Mouse (Mus musculus): Measurements from ENCODE around the gene St5.

The St5 gene

DNA sequence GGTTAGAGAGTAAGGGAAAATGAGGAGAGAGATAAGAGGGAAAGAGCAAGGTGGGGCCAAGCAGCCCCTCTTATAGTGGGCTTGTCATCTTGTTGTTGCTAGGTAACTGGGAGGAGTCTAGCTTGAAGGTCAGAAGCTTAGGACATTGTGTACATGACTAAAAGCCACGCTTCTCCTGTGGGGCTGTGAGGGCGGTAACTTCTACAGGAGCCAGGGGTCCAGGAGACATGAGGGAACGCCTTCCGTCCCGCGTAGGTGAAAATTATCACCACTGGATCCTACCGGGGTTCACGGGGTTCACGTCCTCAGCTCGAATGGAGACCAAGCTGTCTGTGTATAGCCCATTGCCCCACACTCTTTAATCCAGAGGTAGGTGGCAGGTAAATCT lies 8.1 kb downstream of the St5 start:
- no peak for DNase-seq

DNA sequence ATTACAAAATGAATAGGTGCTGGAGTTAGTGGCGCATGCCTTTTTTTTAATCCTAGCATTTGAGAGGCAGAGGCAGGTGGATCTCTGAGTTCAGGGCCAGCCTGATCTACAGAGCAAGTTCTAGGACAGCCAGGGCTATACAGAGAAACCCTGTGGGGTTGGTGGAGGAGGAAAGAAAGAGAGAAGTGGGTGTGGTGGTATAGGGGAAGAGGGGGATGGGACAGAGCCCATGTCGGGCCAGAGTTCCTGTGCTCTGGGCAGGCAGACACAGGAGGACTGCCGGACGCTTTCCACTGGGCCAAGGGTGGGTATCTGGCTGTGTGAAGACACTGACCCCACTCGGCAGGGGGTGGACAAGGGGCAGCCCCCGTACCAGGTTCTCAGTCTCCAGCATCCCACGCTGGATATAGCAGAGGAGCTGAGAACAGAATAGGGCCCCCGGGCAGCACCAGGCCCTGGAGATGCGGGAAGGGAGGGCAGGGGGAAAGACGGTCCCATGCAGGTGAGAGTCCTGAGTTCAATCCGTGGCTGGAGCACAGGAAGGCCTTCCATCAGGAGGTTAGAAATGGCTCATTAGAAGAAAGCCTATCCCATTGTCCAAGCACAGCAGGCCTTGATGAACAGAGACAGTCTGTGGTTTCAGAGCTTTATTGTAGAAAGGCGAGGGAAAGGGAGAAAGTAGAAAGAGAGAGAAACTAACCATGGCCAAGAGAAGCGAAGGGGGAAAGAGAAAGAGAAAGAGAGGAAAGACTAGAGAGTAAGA lies 8.6 kb downstream of the St5 start:
- no peak for DNase-seq

DNA sequence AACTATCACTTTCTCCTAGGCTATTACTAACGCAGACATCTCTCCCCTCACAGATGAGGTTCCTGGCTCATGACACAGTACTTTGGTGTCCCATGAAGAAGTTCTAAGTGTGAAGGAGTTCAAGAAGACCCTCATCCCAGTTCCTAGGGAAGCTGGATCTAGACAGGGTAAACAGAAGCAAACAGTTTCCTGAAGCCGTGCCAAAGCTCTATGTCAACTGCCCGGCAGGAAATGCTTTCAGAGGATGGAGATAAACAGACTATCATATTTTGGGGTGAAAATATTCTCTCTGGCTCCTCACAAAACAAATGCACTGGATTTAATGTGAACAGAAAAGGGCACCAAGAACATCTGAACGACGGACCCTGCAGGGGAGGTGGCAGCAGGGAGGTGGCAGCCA lies 12.4 kb downstream of the St5 start:
- DNase-seq, result no peak

- DNase-seq, result no peak
Observed at GRCm38 (mm10) chr7:109690101-109690500, 13.3 kb downstream of the St5 start.

DNA sequence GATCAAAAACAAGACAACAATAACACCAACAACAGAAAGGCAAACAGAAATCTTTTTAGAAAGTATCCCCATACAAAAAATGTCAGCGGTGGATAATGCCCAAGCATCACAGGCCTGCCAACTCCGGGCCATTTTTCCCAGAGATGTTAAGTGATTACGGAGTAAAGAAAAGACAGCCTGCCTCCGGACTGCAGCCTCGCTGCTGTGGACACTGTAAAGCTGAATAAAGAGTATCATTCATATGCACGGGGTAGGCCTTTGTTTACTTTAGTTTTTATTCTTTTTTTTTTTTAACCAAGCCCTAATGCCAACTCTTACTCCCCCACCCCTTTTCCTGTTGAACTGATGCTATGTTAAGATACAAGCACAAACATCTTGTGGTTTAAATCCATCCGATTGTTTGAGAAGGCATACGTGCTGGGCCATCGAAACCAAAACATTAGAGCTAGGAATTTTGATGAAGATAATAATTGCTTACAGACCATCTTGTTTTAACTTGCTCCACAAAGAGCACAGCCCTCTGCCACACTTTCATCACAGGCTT lies 16.7 kb downstream of the St5 start:
- no peak for DNase-seq

DNA sequence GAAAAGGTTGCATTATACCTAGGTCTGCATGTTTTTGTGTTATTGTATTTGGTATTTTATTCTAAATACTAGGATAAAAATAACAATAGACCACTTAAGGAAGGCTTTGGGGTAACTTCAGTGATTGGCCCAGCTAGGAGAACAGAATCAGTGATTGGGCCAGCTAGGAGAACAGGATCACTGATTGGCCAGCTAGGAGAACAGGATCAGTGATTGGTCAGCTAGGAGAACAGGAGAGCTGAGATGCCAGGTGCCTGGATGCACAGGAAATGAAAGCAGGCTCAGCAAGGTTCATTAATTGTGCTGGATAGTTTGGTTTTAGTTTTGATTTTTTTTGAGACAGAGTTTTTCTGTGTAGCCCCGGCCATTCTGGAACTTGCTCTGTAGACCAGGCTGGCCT lies 22.5 kb downstream of the St5 start:
- no peak for DNase-seq

DNA sequence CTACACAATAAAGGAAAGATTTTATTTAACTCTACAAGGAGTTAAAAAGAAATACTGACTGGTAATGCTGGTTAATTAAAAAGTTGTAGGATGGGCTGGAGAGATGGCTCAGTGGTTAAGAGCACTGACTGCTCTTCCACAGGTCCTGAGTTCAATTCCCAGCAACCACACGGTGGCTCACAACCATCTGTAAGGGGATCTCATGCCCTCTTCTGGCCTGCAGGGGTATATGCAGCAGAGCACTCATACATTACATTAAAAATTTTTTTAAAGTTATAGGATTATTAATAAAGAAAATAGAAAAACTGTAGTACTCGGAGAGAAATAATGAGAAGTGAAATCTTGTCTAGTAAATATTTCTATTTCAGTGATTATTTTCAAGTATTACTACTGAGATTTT lies 23.1 kb downstream of the St5 start:
- DNase-seq, result no peak

- no peak for DNase-seq
Observed at GRCm38 (mm10) chr7:109674944-109675628, 28.3 kb downstream of the St5 start.

DNA sequence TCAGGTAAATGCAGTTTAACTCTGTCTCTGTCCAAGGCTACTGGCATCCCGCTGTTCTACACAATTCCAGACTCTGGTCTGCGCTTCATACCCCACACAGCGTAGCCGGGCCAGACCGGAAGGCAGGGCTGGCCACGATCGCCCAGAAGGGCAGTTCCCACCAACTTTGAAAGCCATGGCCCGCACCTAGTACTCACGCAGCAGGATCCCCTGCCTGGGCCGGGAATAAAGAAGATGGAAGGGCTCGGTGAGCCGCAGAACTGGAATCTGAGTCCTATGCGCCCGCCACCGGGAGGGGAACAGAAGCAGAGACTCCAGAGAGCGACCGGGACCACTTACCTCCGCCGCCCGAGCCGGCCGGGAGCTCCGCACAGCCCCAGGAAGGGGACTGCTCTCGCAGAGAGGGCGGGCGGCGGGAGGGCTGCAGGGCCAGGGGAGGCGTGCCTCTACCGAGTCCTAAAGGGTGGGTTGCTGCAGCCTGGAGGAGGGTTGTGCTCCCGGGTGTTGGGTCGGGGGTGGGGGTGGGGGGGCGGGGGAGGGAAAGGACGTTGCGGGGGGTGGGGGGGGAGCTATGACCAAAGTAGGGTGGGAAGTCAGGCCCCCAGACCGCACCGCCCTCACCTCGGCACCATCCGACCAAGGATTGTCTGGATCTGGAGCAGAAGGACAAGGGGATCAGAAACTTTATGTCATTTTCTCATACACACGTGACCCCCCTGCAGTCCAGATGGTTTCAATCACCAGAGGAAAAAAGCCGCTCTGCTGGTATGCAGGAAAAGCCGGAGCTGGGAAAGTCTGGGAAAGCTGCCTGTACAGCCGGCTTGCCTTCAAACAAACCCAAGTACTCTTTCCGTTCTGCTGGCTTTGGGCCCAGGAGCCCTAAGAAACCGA lies 31.6 kb downstream of the St5 start:
- peak; percentile 70 for DNase-seq

GRCm38 (mm10) chr7:109669426-109670170 lies 33.8 kb downstream of the St5 start:
- no peak for DNase-seq

DNA sequence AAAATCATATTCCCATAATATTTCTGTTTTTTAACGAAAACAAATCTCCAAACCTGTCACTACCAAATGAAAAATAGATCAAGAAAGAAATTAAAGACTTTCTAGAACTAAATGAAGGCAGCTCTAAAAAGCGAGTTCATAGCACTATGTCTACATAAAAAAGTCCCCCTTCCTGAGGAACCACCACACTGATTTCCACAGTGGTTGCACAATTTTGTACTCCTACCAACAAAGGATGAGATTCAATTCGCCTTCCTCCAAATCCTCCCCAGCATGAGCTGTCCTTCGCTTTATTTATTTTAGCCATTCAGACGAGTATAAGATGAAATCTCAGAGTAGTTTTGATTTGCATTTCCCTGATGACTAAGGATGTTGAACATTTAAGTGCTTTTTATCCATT lies 36.7 kb downstream of the St5 start:
- DNase-seq, result no peak

GRCm38 (mm10) chr7:109662626-109663025 lies 40.8 kb downstream of the St5 start:
- DNase-seq, result no peak

- no peak for DNase-seq
Observed at GRCm38 (mm10) chr7:109659278-109659677, 44.1 kb downstream of the St5 start.

DNA sequence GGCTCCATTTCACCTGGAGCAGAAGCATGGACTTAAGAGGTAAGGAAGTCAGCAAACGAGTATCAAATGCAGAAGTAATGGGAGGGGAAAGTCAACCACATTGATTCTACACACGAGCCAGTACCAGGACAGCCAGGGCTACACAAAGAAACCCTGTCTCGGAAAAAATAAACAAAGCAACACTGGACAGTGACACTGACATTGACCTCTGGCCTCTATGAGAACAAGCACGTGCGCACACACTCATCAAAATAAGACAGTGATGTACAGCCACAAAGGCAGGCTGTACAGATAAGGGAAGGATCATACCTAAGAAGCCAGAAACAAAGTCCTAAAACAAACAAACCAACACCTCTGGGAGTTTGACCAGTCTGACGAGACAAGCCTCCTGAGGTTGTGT lies 45.5 kb downstream of the St5 start:
- no peak for DNase-seq

DNA sequence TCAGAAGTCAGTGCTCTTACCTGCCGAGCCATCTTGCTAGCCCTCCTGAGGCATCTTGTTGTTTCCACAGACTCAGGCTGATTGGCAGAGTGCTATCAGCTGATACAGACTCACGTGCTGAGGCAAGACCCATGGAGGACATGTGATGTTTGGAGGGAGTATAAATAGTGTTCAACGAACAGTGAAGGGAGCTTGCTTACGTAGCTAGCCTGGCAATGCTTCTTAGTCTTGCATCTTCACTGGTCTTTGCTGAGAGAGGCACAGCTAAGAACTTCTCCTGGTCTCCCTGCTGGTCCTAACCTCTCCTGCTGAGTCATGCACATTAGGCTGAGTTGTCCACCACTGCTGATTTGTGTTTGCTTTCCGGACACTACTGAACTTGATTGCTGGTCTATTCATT lies 48.5 kb downstream of the St5 start:
- no peak for DNase-seq

DNA sequence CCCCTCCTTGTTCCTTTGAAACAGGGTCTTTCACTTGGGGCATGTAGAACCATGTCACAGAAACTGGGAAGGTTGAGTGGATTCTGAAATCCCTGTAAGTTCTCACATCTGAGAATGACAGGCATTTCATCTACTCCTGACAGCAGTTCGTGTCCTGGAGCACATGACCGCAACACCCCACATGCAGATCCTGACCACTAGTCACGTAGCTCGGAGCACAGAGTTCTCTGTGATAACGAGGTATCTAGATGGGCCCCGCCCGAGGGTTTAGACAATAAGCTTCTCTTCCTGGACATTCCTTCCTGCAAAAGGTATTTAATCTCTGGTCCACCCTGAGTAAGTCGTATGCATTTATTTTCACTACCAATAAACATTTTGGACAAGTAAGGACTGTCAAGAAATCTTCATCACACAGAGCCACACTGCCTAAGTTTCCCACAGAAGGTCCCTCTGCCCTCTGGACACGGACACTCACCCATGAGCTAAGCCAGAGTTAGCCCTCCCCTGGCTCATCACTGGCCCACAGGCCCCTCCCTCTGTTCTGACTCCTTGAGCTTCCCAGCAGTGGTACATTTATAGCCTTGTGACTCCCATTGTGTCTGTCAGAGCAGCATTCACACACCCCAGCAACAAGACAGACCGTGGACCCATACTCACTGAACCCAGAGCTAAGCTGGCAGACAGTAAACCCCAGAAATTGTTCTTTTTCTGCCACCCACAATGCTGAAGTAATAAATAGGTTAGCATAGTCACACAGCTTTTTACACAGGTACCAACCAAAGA lies 54.4 kb downstream of the St5 start:
- no peak for DNase-seq

GRCm38 (mm10) chr7:109646574-109646973 lies 56.8 kb downstream of the St5 start:
- no peak for DNase-seq

GRCm38 (mm10) chr7:109643305-109643994 lies 60.0 kb downstream of the St5 start:
- no peak for DNase-seq

DNA sequence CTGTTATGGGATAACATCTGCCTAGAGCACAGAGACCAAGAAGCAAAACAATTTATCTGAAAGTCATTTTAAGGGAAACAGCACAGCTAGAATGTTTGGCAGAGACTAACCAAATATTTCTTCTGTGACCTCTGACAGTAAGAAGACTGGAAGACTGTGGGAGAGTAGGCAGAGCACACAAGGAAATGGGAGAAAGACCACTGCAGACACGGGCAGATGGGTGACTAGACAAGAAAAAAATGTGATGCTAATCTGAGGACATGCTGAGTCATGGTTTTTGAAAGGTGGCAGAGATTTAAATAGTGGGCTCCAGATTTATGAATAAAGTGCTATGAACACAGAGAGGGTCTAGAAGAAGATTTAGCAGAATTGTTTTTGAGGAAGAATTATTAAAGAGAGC lies 61.4 kb downstream of the St5 start:
- no peak for DNase-seq

DNA sequence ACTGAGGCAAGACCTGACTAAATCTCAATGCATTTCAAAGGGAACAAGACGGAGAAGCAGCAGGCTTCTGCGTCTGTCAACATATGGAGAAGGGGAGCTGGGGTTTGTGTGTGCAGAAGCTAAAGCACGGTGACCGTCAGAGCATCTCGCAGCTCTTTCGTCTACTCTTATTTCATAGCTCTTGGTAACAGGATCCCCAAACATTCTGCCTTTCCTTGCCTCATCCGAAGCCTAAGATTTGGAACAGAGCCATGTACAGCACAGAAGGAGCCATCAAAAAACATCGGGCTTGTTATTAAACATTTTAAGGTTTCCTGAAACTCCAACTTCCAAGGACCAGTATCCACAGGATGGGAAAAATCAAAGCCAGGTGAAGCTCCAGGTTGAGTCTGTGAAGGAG lies 62.3 kb downstream of the St5 start:
- no peak for DNase-seq

- DNase-seq, result no peak
Observed at GRCm38 (mm10) chr7:109637391-109637790, 66.0 kb downstream of the St5 start.
